ENCODE assay signal across 7 mouse cellular contexts in the genomic region with DNA sequence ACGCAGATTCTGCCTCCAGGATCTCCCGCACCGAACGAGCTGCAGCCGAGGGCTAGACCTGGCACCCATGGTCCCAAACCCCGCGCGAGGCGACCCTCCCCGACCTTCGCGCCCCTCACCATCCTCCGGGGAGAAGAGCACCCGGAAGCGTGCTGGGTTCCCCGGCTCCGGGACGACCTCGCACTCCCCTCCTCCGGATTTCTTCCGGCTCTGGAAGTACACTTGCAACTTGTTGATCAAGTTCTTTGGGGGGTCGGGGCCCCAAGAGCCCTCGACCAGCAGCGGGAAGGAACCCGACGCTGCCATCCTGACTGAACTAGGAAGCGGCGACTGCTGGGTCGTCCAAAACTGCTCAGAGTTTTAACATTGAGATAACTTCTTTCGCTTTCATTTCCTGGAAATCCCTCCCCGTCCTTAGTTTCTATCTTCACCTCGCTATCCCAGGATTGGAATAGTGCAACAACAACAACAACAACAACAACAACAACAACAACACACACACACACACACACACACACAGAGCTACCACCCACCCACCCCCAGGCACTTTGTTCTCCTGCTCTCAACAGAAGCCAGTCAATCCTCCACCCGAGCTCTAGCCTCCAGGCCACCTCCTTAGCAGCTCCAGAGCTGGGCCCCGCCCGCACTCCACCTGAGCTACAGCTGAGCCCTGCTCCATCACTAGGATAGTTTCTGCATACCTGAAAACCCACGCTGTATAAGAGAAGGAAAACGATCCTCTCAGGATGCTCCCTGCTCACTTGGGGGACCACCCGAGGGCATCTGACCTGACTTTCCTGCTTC. TPM values are rescaled to one million over a fixed set of nuclear protein-coding genes. Genes with fewer than 3 reads are reported as not detected.
DNase-seq lines count a peak whose midpoint lies in the region; ATAC-seq lines count a peak whose summit lies in the region.

Parp14 (minus strand) TSS at position 497 of the 804 bp plus-strand sequence.

- peaks cover 1% of the 10 kb centered on the region; the same call in 1 of the 2 replicates for H3K4me1 ChIP-seq in forebrain, embryonic 11.5 days (replicated peaks; ENCODE audit: control insufficient read depth, insufficient read depth, low read length)
- H3K4me1 ChIP-seq in hindbrain, embryonic 10.5 days (replicated peaks), result peaks cover 20% of the 10 kb centered on the region
- peaks cover 9% of the 10 kb centered on the region; the same call in 1 of the 2 replicates for H3K4me1 ChIP-seq in limb, embryonic 12.5 days (replicated peaks)
- no peaks in the 10 kb centered on the region; the same call in 1 of the 2 replicates for H3K4me1 ChIP-seq in midbrain, embryonic 11.5 days (ENCODE audit: control insufficient read depth, insufficient read depth, low read length)
- H3K4me1 ChIP-seq in stomach, embryonic 14.5 days (ENCODE audit: control insufficient read depth, insufficient read depth, low read length), result 0 out of 2 replicates have a peak, but pooled peaks cover 5% of the 10 kb centered on the region

- DNase-seq in ES-CJ7 (ENCODE audit: low read depth, low spot score), result peak; percentile 46
- DNase-seq in adrenal gland, adult 18-20 months (ENCODE audit: low spot score in 2 of 2), result peak; percentile 46 to 57
- peak; percentile 65 for DNase-seq in forebrain, embryonic 11.5 days (ENCODE audit: low spot score)
- DNase-seq in hindbrain, embryonic 10.5 days (ENCODE audit: low spot score), result peak; percentile 47
- peak; percentile 95 for DNase-seq in midbrain, embryonic 11.5 days (ENCODE audit: low spot score, missing footprints)

- H3K4me2 ChIP-seq in forebrain, embryonic 11.5 days (ENCODE audit: low read depth, low read length, severe bottlenecking), result peak within 1 kb of the TSS; percentile 89
- H3K4me2 ChIP-seq in limb, embryonic 12.5 days, result peak within 1 kb of the TSS; percentile 91
- H3K4me2 ChIP-seq in midbrain, embryonic 11.5 days, result peak within 1 kb of the TSS; percentile 95
- peak within 1 kb of the TSS; percentile 84 for H3K4me2 ChIP-seq in stomach, embryonic 14.5 days (replicated peaks; ENCODE audit: low read depth, low read length)

- H3K36me3 ChIP-seq in forebrain, embryonic 11.5 days (ENCODE audit: control insufficient read depth, insufficient read depth, low read length), result no peaks in the 10 kb centered on the region
- no peaks in the 10 kb centered on the region for H3K36me3 ChIP-seq in hindbrain, embryonic 10.5 days
- no peaks in the 10 kb centered on the region for H3K36me3 ChIP-seq in limb, embryonic 12.5 days
- no peaks in the 10 kb centered on the region for H3K36me3 ChIP-seq in midbrain, embryonic 11.5 days (ENCODE audit: control insufficient read depth, insufficient read depth, low read length)
- H3K36me3 ChIP-seq in stomach, embryonic 14.5 days (ENCODE audit: control insufficient read depth, insufficient read depth, low read length), result no peaks in the 10 kb centered on the region

- H3K27ac ChIP-seq in forebrain, embryonic 11.5 days (ENCODE audit: low read depth, low read length), result no peak within 1 kb of the TSS
- H3K27ac ChIP-seq in hindbrain, embryonic 10.5 days, result peak within 1 kb of the TSS; percentile 80
- no peak within 1 kb of the TSS for H3K27ac ChIP-seq in limb, embryonic 12.5 days
- H3K27ac ChIP-seq in midbrain, embryonic 11.5 days (ENCODE audit: low read depth, low read length), result no peak within 1 kb of the TSS
- H3K27ac ChIP-seq in stomach, embryonic 14.5 days (ENCODE audit: low read length), result no peak within 1 kb of the TSS

- peak within 1 kb of the TSS; percentile 58 for H3K9ac ChIP-seq in forebrain, embryonic 11.5 days (ENCODE audit: low read length)
- H3K9ac ChIP-seq in limb, embryonic 12.5 days (replicated peaks), result peak within 1 kb of the TSS; percentile 70
- peak within 1 kb of the TSS; percentile 76 for H3K9ac ChIP-seq in midbrain, embryonic 11.5 days (ENCODE audit: low read length)
- H3K9ac ChIP-seq in stomach, embryonic 14.5 days (replicated peaks; ENCODE audit: low read depth, low read length), result peak within 1 kb of the TSS; percentile 54

- peak within 1 kb of the TSS; percentile 48 for H3K4me3 ChIP-seq in forebrain, embryonic 11.5 days (ENCODE audit: low read depth, low read length)
- H3K4me3 ChIP-seq in hindbrain, embryonic 10.5 days, result peak within 1 kb of the TSS; percentile 74
- H3K4me3 ChIP-seq in limb, embryonic 12.5 days (replicated peaks), result peak within 1 kb of the TSS; percentile 62
- peak within 1 kb of the TSS; percentile 58 for H3K4me3 ChIP-seq in midbrain, embryonic 11.5 days (ENCODE audit: low read depth, low read length)
- peak within 1 kb of the TSS; percentile 70 for H3K4me3 ChIP-seq in stomach, embryonic 14.5 days (ENCODE audit: low read depth, low read length)

- H3K27me3 ChIP-seq in forebrain, embryonic 11.5 days (ENCODE audit: control insufficient read depth, insufficient read depth, low read length), result peaks cover 18% of the 10 kb centered on the region
- H3K27me3 ChIP-seq in hindbrain, embryonic 10.5 days (ENCODE audit: insufficient read depth, poor library complexity, severe bottlenecking), result peaks cover 50% of the 10 kb centered on the region
- H3K27me3 ChIP-seq in limb, embryonic 12.5 days, result peaks cover 43% of the 10 kb centered on the region
- peaks cover 20% of the 10 kb centered on the region for H3K27me3 ChIP-seq in midbrain, embryonic 11.5 days (ENCODE audit: control insufficient read depth, insufficient read depth, low read length)
- H3K27me3 ChIP-seq in stomach, embryonic 14.5 days (ENCODE audit: control insufficient read depth, insufficient read depth, low read length), result no peaks in the 10 kb centered on the region

- WGBS in forebrain, embryonic 11.5 days, result 1% methylated on average over 38 of the region's 38 CpGs
- 2% methylated on average over 38 of the region's 38 CpGs for WGBS in hindbrain, embryonic 10.5 days
- WGBS in limb, embryonic 12.5 days, result under 1% methylated on average over 38 of the region's 38 CpGs
- 1% methylated on average over 38 of the region's 38 CpGs for WGBS in midbrain, embryonic 11.5 days
- WGBS in stomach, embryonic 14.5 days, result 1% methylated on average over 38 of the region's 38 CpGs

- ATAC-seq in forebrain, embryonic 11.5 days (replicated peaks; ENCODE audit: low FRiP score), result 0 out of 2 replicates have a peak, but pooled peaks have one; percentile 12
- peak; percentile 69; the same call in 1 of the 2 replicates for ATAC-seq in limb, embryonic 12.5 days (ENCODE audit: insufficient number of reproducible peaks, insufficient read depth, low FRiP score, low TSS enrichment, low read depth)
- no peak for ATAC-seq in midbrain, embryonic 11.5 days (ENCODE audit: low FRiP score)
- peak; percentile 66; the same call in 1 of the 2 replicates for ATAC-seq in stomach, embryonic 14.5 days (ENCODE audit: insufficient number of reproducible peaks, insufficient read depth, low FRiP score, low read depth)

- H3K9me3 ChIP-seq in forebrain, embryonic 11.5 days (ENCODE audit: control insufficient read depth, low read length), result no peaks in the 10 kb centered on the region
- H3K9me3 ChIP-seq in hindbrain, embryonic 10.5 days, result no peaks in the 10 kb centered on the region
- H3K9me3 ChIP-seq in limb, embryonic 12.5 days, result 0 out of 2 replicates have a peak, but pooled peaks cover 4% of the 10 kb centered on the region
- no peaks in the 10 kb centered on the region for H3K9me3 ChIP-seq in midbrain, embryonic 11.5 days (ENCODE audit: control insufficient read depth, low read length)
- H3K9me3 ChIP-seq in stomach, embryonic 14.5 days (ENCODE audit: control insufficient read depth, low read depth, low read length), result no peaks in the 10 kb centered on the region

RNA-seq across cellular contexts. Expression of gene Parp14, which starts in this region (rescaled TPM):
- total RNA-seq in adrenal gland, adult 18-20 months (2021), result 10 to 100 TPM; 10.7 to 12.7 TPM
- polyA plus RNA-seq in forebrain, embryonic 11.5 days (2014; fragmentation: Nextera tagmentation; extraction: Ambion mirVana), result 0.12 and 0.45 TPM in 2 replicates
- 0.18 and 0.21 TPM in 2 replicates for polyA plus RNA-seq in hindbrain, embryonic 10.5 days (2016; fragmentation: Nextera tagmentation; extraction: Ambion mirVana)
- 0.43 and 0.46 TPM in 2 replicates for polyA plus RNA-seq in limb, embryonic 12.5 days (2016; fragmentation: Nextera tagmentation; extraction: Ambion mirVana)
- 0.33 and 0.37 TPM in 2 replicates for polyA plus RNA-seq in midbrain, embryonic 11.5 days (2014; fragmentation: Nextera tagmentation; extraction: Ambion mirVana)
- 1.2 and 1.6 TPM in 2 replicates for polyA plus RNA-seq in stomach, embryonic 14.5 days (2014; fragmentation: Nextera tagmentation; extraction: Ambion mirVana)

Comparison
In these comparisons a context has a peak if more than half of its experiments do, and no peak if none do; other contexts are left out.
1. Peak in DNase-seq, ATAC-seq, H3K4me3 ChIP-seq, H3K9ac ChIP-seq and H3K4me2 ChIP-seq in forebrain, embryonic 11.5 days; RNA of the gene not detected or under 1 TPM.
2. Peak in DNase-seq, H3K4me3 ChIP-seq and H3K27ac ChIP-seq in hindbrain, embryonic 10.5 days; RNA of the gene not detected or under 1 TPM.
3. Peak in ATAC-seq, H3K4me3 ChIP-seq, H3K9ac ChIP-seq and H3K4me2 ChIP-seq in limb, embryonic 12.5 days; RNA of the gene not detected or under 1 TPM.
4. Peak in DNase-seq, H3K4me3 ChIP-seq, H3K9ac ChIP-seq and H3K4me2 ChIP-seq in midbrain, embryonic 11.5 days; RNA of the gene not detected or under 1 TPM.